Mouse (Mus musculus) liver, adult 2 months (tissue): ENCODE results near the gene Zbtb43.

Experiments
- CTCF ChIP-seq: fragments of 200-500 bp; IDR thresholded peaks from 2 replicates; pipeline ENCODE4 v1.5.1; 2011; ENCODE audit warnings: low read depth, low read length, control low read depth
- POLR2A ChIP-seq: fragments of 200-500 bp; IDR thresholded peaks from 2 replicates; pipeline ENCODE4 v1.6.1; 2011; ENCODE audit warnings: low read length, control low read depth; ENCODE audit not compliant: insufficient read depth; ENCODE audit errors: extremely low read depth

DNA sequence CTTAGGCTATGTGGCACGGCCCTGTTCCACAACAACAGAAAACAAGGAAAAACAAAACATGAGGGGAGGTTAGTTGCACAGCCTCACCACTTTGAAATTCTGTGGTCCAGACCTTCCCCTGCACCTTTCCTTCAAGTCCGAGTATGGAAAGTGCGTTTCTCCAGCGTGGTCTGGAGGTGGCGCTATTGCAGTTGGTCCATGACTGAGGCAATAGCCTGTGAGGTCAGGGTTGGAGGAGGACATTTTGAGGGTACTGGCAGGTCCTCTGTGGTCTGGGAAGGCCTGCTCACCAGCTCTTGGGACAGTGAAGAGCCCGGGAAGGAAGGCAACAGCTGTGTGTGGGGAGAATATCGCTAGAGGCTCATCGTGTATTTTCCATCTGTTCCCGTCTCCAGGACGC, 21.2 kb upstream of the Zbtb43 start:
- TF ChIP-seq POLR2A (no peak), CTCF (0 out of 2 replicates have a peak, but pooled peaks have one; percentile 32)
